Mouse (Mus musculus) hindbrain, embryonic 13.5 days (tissue): ENCODE results near the gene Vps26c. TPM values are rescaled to one million over a fixed set of nuclear protein-coding genes. Genes with fewer than 3 reads are reported as not detected.

Source experiments
- polyA plus RNA-seq: library from polyadenylated mRNA; unstranded; fragments of >200 nt; fragmentation: Nextera tagmentation; extraction: Ambion mirVana; gene quantifications from 2 replicates; pipeline ENCODE4 v1.2.1, GENCODE M21; 2015

Gene Vps26c
- polyA plus RNA-seq, 1 experiment from 2014 or later = 83.3 TPM

Other genes starting within 250 kb of the Vps26c start
- gene Hlcs, start 213.3 kb downstream of the Vps26c start, polyA plus RNA-seq = 8.0 and 9.3 TPM in 2 replicates
- gene Ripply3, start 198.4 kb downstream of the Vps26c start, polyA plus RNA-seq = 1.8 and 2.7 TPM in 2 replicates
- gene Ttc3, start 156.2 kb downstream of the Vps26c start, polyA plus RNA-seq = 848 and 849 TPM in 2 replicates
- gene Pigp, start 155.0 kb downstream of the Vps26c start, polyA plus RNA-seq = 137 and 141 TPM in 2 replicates
- gene Dyrk1a, start 43.2 kb upstream of the Vps26c start, polyA plus RNA-seq = 10.7 and 11.2 TPM in 2 replicates